Mouse (Mus musculus) midbrain, embryonic 14.5 days (tissue): Measurements from ENCODE around the gene Gm11060. TPM values are rescaled to one million over a fixed set of nuclear protein-coding genes. Genes with fewer than 3 reads are reported as not detected.
A peak's percentile ranks its signal among the peaks of the same experiment; 100 is the strongest.

Experiments used
- ATAC-seq: fragments of 200-750 bp; cut with Nextera tagmentation; 2 replicates; pipeline ENCODE4 v1.8.0; 2017; ENCODE audit warnings: moderate number of reproducible peaks, moderate library complexity; ENCODE audit not compliant: low FRiP score, low TSS enrichment
- DNase-seq: peaks from one replicate; pipeline ENCODE4 v3.0.0-alpha.2; 2015
- H3K27ac ChIP-seq: fragments of 300-500 bp; sonication (generic); replicated peaks from 2 replicates; pipeline ENCODE4 v1.5.1; 2014; ENCODE audit warnings: mild to moderate bottlenecking, low read depth, low read length, moderate library complexity
- H3K27me3 ChIP-seq: fragments of 300-500 bp; sonication (generic); 2 replicates; pipeline ENCODE4 v1.6.1; 2014; ENCODE audit warnings: low read length, control low read depth, mixed read lengths; ENCODE audit not compliant: control insufficient read depth, insufficient read depth
- H3K36me3 ChIP-seq: fragments of 300-500 bp; sonication (generic); 2 replicates; pipeline ENCODE4 v1.6.1; 2014; ENCODE audit warnings: low read length, control low read depth; ENCODE audit not compliant: control insufficient read depth, insufficient read depth
- H3K4me1 ChIP-seq: fragments of 300-500 bp; sonication (generic); 2 replicates; pipeline ENCODE4 v1.6.1; 2014; ENCODE audit warnings: mild to moderate bottlenecking, antibody characterized with exemption, low read length, control low read depth; ENCODE audit not compliant: control insufficient read depth, insufficient read depth
- H3K4me2 ChIP-seq: fragments of 300-500 bp; sonication (generic); 2 replicates; pipeline ENCODE4 v1.6.1; 2014; ENCODE audit warnings: mild to moderate bottlenecking, low read length, moderate library complexity
- H3K4me3 ChIP-seq: fragments of 300-500 bp; sonication (generic); replicated peaks from 2 replicates; pipeline ENCODE4 v1.5.1; 2014; ENCODE audit warnings: low read depth, low read length
- H3K9ac ChIP-seq: fragments of 300-500 bp; sonication (generic); replicated peaks from 2 replicates; pipeline ENCODE4 v1.6.1; 2014; ENCODE audit warnings: mild to moderate bottlenecking, low read length, moderate library complexity
- H3K9me3 ChIP-seq: fragments of 300-500 bp; sonication (generic); 2 replicates; pipeline ENCODE4 v1.6.1; 2016; ENCODE audit warnings: low read length, control low read depth, mixed read lengths; ENCODE audit not compliant: control insufficient read depth
- WGBS: fragments of 180-500 bp; shearing (Covaris S2); extraction: QIAGEN DNeasy Blood & Tissue Kit; methylation state at CpG from one replicate; pipeline ENCODE4 v1.1.7; 2014; 5-methylcytosine and 5-hydroxymethylcytosine counted together
- polyA plus RNA-seq: library from polyadenylated mRNA; unstranded; fragments of >200 nt; fragmentation: Nextera tagmentation; extraction: Ambion mirVana; gene quantifications from 2 replicates; pipeline ENCODE4 v1.2.1, GENCODE M21; 2014

The Gm11060 gene
- polyA plus RNA-seq, 1 experiment from 2014 or later: not detected

GRCm38 (mm10) chr2:105077151-105077550 lies 14.7 kb upstream of the Gm11060 start:
- no peak overlapping the region for H3K4me3 ChIP-seq
- H3K4me2 ChIP-seq: no peak overlapping the region
- no peak overlapping the region for H3K27ac ChIP-seq
- no peak for DNase-seq
- ATAC-seq: no peak
- no peak overlapping the region for H3K9ac ChIP-seq
- no peaks in the 10 kb centered on the region for H3K27me3 ChIP-seq
- H3K9me3 ChIP-seq: no peaks in the 10 kb centered on the region
- WGBS: 78% methylated on average over 7 of the region's 7 CpGs
- no peaks in the 10 kb centered on the region for H3K36me3 ChIP-seq
- no peaks in the 10 kb centered on the region for H3K4me1 ChIP-seq

GRCm38 (mm10) chr2:105082256-105082790 lies 9.5 kb upstream of the Gm11060 start:
- H3K27me3 ChIP-seq: no peaks in the 10 kb centered on the region
- no peaks in the 10 kb centered on the region for H3K9me3 ChIP-seq
- H3K27ac ChIP-seq: no peak overlapping the region
- DNase-seq: no peak
- no peak overlapping the region for H3K4me2 ChIP-seq
- H3K36me3 ChIP-seq: no peaks in the 10 kb centered on the region
- no peak overlapping the region for H3K9ac ChIP-seq
- no peaks in the 10 kb centered on the region for H3K4me1 ChIP-seq
- H3K4me3 ChIP-seq: no peak overlapping the region
- 30% methylated on average over 9 of the region's 9 CpGs for WGBS
- ATAC-seq: no peak

- peaks cover 3% of the 10 kb centered on the region; the same call in 1 of the 2 replicates for H3K4me1 ChIP-seq
- no peak overlapping the region for H3K9ac ChIP-seq
- no peaks in the 10 kb centered on the region for H3K27me3 ChIP-seq
- no peaks in the 10 kb centered on the region for H3K9me3 ChIP-seq
- 83% methylated on average over 4 of the region's 4 CpGs for WGBS
- no peaks in the 10 kb centered on the region for H3K36me3 ChIP-seq
- no peak overlapping the region for H3K27ac ChIP-seq
- no peak overlapping the region for H3K4me2 ChIP-seq
- no peak for ATAC-seq
- no peak overlapping the region for H3K4me3 ChIP-seq
- DNase-seq: no peak
These were observed 7.8 kb upstream of the Gm11060 start for GRCm38 (mm10) chr2:105084035-105084434.

- Histone ChIP-seq H3K4me3 (no peak overlapping the region), H3K9me3 (no peaks in the 10 kb centered on the region), H3K9ac (no peak overlapping the region), H3K27me3 (no peaks in the 10 kb centered on the region), H3K4me1 (peaks cover 17% of the 10 kb centered on the region), H3K36me3 (no peaks in the 10 kb centered on the region), H3K4me2 (no peak overlapping the region), H3K27ac (no peak overlapping the region)
- ATAC-seq: no peak
- 97% methylated on average over 3 of the region's 3 CpGs for WGBS
- DNase-seq: no peak
These were observed 5.7 kb upstream of the Gm11060 start for GRCm38 (mm10) chr2:105086081-105086480.

- ATAC-seq: no peak
- Histone ChIP-seq H3K27me3 (no peaks in the 10 kb centered on the region), H3K9ac (no peak overlapping the region), H3K27ac (no peak overlapping the region), H3K4me1 (peaks cover 17% of the 10 kb centered on the region), H3K4me2 (no peak overlapping the region), H3K4me3 (no peak overlapping the region), H3K9me3 (no peaks in the 10 kb centered on the region), H3K36me3 (no peaks in the 10 kb centered on the region)
- no peak for DNase-seq
- WGBS: 91% methylated on average over 3 of the region's 3 CpGs
These were observed 3.8 kb upstream of the Gm11060 start for GRCm38 (mm10) chr2:105088005-105088404.

GRCm38 (mm10) chr2:105089083-105089482 lies 2.7 kb upstream of the Gm11060 start:
- Histone ChIP-seq H3K4me1 (peaks cover 17% of the 10 kb centered on the region), H3K4me2 (no peak overlapping the region), H3K27ac (peak overlapping the region; percentile 43; the same call in 1 of the 2 replicates), H3K4me3 (no peak overlapping the region), H3K9ac (no peak overlapping the region), H3K27me3 (no peaks in the 10 kb centered on the region), H3K36me3 (no peaks in the 10 kb centered on the region), H3K9me3 (no peaks in the 10 kb centered on the region)
- DNase-seq (no peak), ATAC-seq (no peak)
- 67% methylated on average over 4 of the region's 4 CpGs for WGBS

GRCm38 (mm10) chr2:105089581-105090508 lies 2.0 kb upstream of the Gm11060 start:
- Histone ChIP-seq H3K9me3 (no peaks in the 10 kb centered on the region), H3K27me3 (no peaks in the 10 kb centered on the region), H3K36me3 (no peaks in the 10 kb centered on the region), H3K9ac (no peak overlapping the region), H3K27ac (peak overlapping the region; percentile 43; the same call in 1 of the 2 replicates), H3K4me1 (peaks cover 17% of the 10 kb centered on the region), H3K4me2 (no peak overlapping the region), H3K4me3 (no peak overlapping the region)
- peak; percentile 84 for DNase-seq
- 33% methylated on average over 7 of the region's 7 CpGs for WGBS
- no peak for ATAC-seq

GRCm38 (mm10) chr2:105090991-105091390 lies 827 bp upstream of the Gm11060 start:
- Histone ChIP-seq H3K4me3 (no peak overlapping the region), H3K9me3 (no peaks in the 10 kb centered on the region), H3K4me1 (peaks cover 17% of the 10 kb centered on the region), H3K27ac (no peak overlapping the region), H3K36me3 (no peaks in the 10 kb centered on the region), H3K27me3 (no peaks in the 10 kb centered on the region), H3K4me2 (no peak overlapping the region), H3K9ac (no peak overlapping the region)
- WGBS: 91% methylated on average over 5 of the region's 5 CpGs
- DNase-seq (no peak), ATAC-seq (no peak)
